Mouse (Mus musculus) erythroid progenitor cell, adult 5-6 weeks (primary cell): ENCODE data around the gene Vmn1r188. TPM values are rescaled to one million over a fixed set of nuclear protein-coding genes. Genes with fewer than 3 reads are reported as not detected.
"Not testable (repeated sequence)": the region's sequence is repeated elsewhere in the genome, so short reads cannot be mapped to it uniquely, and the experiment has no call there.

Experiments
- ATAC-seq: replicated peaks from 2 replicates; pipeline ENCODE4 v1.8.0; 2016; ENCODE audit warnings: moderate number of reproducible peaks, mild to moderate bottlenecking, moderate TSS enrichment, inconsistent platforms; ENCODE audit not compliant: poor library complexity, low FRiP score, severe bottlenecking
- total RNA-seq, 2 experiments: library from RNA; stranded (forward) in 1 of 2; stranded (reverse) in 1 of 2; fragments of 150-400 nt in 1 of 2; fragments of 186-747, 209-891 nt in 1 of 2; gene quantifications; 2 replicates each; pipeline versions ENCODE4 v1.2.3 to v1.2.4; 2015 to 2017; ENCODE audit warnings: low replicate concordance in 2 of 2

Vmn1r188 gene
- total RNA-seq, 2 experiments from 2014 or later = not detected

DNA sequence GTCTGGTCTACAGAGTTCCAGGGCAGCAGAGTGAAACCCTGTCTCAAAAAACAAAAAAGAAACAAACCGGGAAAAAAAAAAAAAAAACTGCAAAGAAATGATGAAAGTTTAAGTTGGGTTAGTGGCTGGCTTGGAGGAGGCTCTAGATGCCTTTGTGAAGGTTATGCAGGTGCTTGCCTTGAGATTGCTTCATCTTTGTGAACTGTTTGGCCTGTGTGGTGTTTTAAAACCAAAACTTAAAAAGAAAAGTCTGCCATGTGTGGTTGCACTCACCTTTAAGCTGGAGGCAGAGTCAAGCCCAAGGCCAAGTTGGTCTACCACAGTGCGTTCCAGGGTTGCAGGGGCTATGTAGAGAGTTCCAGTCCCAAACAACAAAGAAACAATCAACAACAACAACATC, 35.2 kb upstream of the Vmn1r188 start:
- no peak for ATAC-seq

DNA sequence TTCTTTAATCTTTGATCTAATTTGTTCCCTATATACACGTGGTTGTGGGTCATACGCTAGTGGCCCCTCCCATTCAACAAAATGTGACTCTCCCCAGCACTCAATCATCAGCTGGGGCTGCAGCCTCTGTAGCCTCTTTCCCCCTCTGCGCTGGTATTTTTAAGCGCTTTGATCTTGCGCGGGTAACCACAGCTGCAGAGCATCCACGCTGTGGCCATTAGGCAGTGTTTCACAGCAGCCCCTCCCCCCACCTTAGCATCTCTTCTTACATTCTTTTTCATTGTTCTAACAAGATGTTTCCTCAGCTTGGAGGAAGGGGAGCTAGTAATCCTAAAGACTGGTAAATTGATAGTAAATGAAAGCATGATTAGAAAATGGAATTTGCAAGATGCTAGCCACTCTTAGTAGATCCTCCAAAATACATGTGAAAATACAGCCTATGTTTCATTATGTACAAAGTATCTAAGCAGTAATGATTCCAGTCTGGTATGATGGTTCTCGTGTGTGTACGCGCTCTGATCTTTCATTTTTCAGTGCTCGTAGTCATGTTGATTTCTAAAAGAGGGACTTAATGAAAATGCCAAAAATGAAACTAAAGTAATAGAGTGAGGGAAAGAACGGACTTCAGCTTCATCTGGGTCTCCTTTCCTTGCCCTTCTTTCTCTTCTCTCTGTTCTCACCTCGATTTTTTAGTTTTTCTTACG, 34.4 kb upstream of the Vmn1r188 start:
- ATAC-seq = no peak

DNA sequence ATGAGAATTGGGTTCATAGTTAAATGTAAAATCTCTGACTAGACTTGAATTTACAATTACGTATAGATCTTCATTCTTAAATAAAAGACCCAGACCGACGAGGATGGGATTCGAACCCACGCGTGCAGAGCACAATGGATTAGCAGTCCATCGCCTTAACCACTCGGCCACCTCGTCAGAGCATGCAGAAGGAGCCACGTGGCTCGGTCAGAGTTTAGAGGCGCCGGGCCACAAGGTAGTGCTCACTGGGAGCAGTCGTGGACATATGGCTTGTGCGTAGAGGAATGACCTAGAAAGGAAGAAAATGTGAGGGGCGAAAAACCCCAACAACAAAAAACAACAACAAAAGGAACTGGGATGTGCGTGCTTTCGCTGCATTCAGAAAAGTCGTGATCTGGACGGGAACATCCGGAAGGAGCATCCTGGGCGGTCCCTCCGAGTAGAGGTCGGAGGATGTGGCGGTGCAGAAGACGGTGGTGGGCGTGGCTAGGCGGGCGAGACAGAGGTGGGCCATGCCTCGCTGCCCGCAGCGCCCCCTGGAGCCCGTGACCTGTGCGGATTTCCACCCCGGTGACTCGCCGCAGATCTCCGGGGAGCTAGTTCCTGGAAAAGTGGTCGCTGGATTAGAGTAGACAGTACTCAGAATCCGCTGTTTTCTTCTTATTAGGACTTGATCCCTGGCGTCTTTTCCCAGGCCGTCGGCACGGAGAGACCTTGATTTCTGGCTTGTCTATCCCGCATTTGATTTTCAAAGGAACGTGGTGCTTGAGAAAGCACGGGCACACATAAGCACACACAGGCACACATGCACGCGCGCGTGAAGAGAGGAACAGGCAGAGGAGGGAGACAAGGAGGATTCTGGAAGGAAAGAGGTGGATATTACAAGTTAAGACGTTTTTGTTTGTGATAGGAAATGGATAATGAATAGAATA, 33.4 kb upstream of the Vmn1r188 start:
- peak; percentile 97 for ATAC-seq

DNA sequence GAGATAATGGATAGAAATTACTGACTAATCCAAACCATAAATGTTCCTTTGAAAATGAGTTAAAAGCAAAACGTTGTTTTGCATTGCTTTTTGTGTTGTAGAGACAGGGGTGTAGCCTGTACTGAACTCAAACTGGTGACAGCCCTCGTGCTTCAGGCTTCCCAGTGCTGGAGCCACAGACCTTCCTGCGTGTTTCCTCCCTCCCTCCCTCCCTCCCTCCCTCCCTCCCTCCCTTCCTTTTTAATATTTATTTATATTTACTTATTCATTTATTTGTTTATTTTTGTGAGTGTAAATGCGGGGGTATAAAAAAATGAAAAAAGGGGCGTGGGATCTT, 32.7 kb upstream of the Vmn1r188 start:
- no peak for ATAC-seq

- ATAC-seq = no peak
These were observed 30.5 kb upstream of the Vmn1r188 start for GRCm38 (mm10) chr13:22053754-22054153.

GRCm38 (mm10) chr13:22061422-22061821, 22.8 kb upstream of the Vmn1r188 start:
- ATAC-seq = no peak

GRCm38 (mm10) chr13:22063468-22063867, 20.8 kb upstream of the Vmn1r188 start:
- ATAC-seq = no peak

- not testable (repeated sequence) for ATAC-seq
These were observed 21.5 kb downstream of the Vmn1r188 start, which contains the start of gene Vmn1r189 for GRCm38 (mm10) chr13:22105724-22106123. Gene Vmn1r189 (minus strand): TSS chr13:22105824.

DNA sequence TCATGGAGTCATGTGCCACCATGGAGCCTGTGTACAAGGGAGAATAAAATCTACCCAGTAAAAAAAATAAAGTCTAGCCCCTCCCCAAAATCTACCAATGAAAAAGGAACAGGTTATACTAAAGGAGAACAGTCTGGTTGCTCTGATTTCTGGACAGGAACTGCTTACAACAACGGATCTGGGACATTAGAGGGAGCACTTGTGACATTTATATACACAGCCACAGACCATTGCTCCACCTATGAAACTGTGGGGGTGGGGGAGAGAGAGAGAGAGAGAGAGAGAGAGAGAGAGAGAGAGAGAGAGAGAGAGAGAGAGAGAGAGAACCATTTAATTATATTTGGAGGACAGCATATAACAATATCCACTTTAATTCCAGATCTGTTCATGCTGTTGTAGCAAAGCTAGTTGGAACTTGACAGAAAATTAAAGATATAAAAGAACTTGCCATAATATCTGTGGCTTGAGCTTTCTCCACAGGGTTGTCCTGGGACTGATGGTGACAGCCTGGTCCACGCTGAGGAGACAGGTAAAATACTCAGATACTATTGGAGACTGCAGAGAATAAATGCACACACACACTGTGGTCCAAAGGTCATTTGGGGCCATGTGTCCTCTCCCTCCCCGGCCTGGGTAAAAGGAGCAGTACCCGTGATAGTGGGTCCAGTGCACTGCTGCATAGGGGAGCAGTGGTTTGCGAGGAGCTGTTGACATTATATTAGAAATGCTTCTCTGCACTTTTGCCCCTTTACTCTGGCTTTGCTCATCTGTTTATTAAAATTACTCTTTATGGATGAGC, 52.5 kb downstream of the Vmn1r188 start:
- ATAC-seq = not testable (repeated sequence)

Other genes starting within 250 kb of the Vmn1r188 start
- not detected in 2 replicates for gene Zfp184, start 139.3 kb upstream of the Vmn1r188 start, total RNA-seq (2015; ENCODE audit: low replicate concordance)
- gene Zfp184, start 139.3 kb upstream of the Vmn1r188 start, total RNA-seq (2017; ENCODE audit: low replicate concordance) = 1.3 TPM in 1 of 2 replicates, not detected in the other
- gene Pom121l2, start 103.2 kb upstream of the Vmn1r188 start, total RNA-seq (2015; ENCODE audit: low replicate concordance) = not detected in 2 replicates
- not detected in 2 replicates for gene Pom121l2, start 103.2 kb upstream of the Vmn1r188 start, total RNA-seq (2017; ENCODE audit: low replicate concordance)
- 4.0 TPM in 1 of 2 replicates, not detected in the other for gene Prss16, start 74.7 kb upstream of the Vmn1r188 start, total RNA-seq (2015; ENCODE audit: low replicate concordance)
- gene Prss16, start 74.7 kb upstream of the Vmn1r188 start, total RNA-seq (2017; ENCODE audit: low replicate concordance) = not detected in 2 replicates
- gene Hist1h2ah, start 48.9 kb upstream of the Vmn1r188 start, total RNA-seq (2015; ENCODE audit: low replicate concordance) = 4.6 TPM in 1 of 2 replicates, not detected in the other
- gene Hist1h2ah, start 48.9 kb upstream of the Vmn1r188 start, total RNA-seq (2017; ENCODE audit: low replicate concordance) = 2,615 and 4,600 TPM in 2 replicates
- gene Hist1h2bk, start 48.6 kb upstream of the Vmn1r188 start, total RNA-seq (2015; ENCODE audit: low replicate concordance) = 206 and 707 TPM in 2 replicates
- 2,593 and 2,906 TPM in 2 replicates for gene Hist1h2bk, start 48.6 kb upstream of the Vmn1r188 start, total RNA-seq (2017; ENCODE audit: low replicate concordance)
- 116 and 173 TPM in 2 replicates for gene Hist1h4i, start 43.1 kb upstream of the Vmn1r188 start, total RNA-seq (2015; ENCODE audit: low replicate concordance)
- 364 and 489 TPM in 2 replicates for gene Hist1h4i, start 43.1 kb upstream of the Vmn1r188 start, total RNA-seq (2017; ENCODE audit: low replicate concordance)
- gene Hist1h2ag, start 41.5 kb upstream of the Vmn1r188 start, total RNA-seq (2015; ENCODE audit: low replicate concordance) = 142 and 172 TPM in 2 replicates
- 3,967 and 4,951 TPM in 2 replicates for gene Hist1h2ag, start 41.5 kb upstream of the Vmn1r188 start, total RNA-seq (2017; ENCODE audit: low replicate concordance)
- 153 and 245 TPM in 2 replicates for gene Hist1h2bj, start 41.2 kb upstream of the Vmn1r188 start, total RNA-seq (2015; ENCODE audit: low replicate concordance)
- 1,461 and 1,550 TPM in 2 replicates for gene Hist1h2bj, start 41.2 kb upstream of the Vmn1r188 start, total RNA-seq (2017; ENCODE audit: low replicate concordance)
- gene Vmn1r189, start 21.4 kb downstream of the Vmn1r188 start, total RNA-seq (2015; ENCODE audit: low replicate concordance) = 0.36 TPM in 1 of 2 replicates, not detected in the other
- not detected in 2 replicates for gene Vmn1r189, start 21.4 kb downstream of the Vmn1r188 start, total RNA-seq (2017; ENCODE audit: low replicate concordance)
- not detected in 2 replicates for gene Vmn1r191, start 99.5 kb downstream of the Vmn1r188 start, total RNA-seq (2015; ENCODE audit: low replicate concordance)
- gene Vmn1r191, start 99.5 kb downstream of the Vmn1r188 start, total RNA-seq (2017; ENCODE audit: low replicate concordance) = not detected in 2 replicates
- not detected in 2 replicates for gene Vmn1r192, start 106.7 kb downstream of the Vmn1r188 start, total RNA-seq (2015; ENCODE audit: low replicate concordance)
- gene Vmn1r192, start 106.7 kb downstream of the Vmn1r188 start, total RNA-seq (2017; ENCODE audit: low replicate concordance) = not detected in 2 replicates
- gene Vmn1r193, start 138.7 kb downstream of the Vmn1r188 start, total RNA-seq (2015; ENCODE audit: low replicate concordance) = not detected in 2 replicates
- not detected in 2 replicates for gene Vmn1r193, start 138.7 kb downstream of the Vmn1r188 start, total RNA-seq (2017; ENCODE audit: low replicate concordance)
- not detected in 2 replicates for gene Vmn1r194, start 159.8 kb downstream of the Vmn1r188 start, total RNA-seq (2015; ENCODE audit: low replicate concordance)
- not detected in 2 replicates for gene Vmn1r194, start 159.8 kb downstream of the Vmn1r188 start, total RNA-seq (2017; ENCODE audit: low replicate concordance)
- gene Vmn1r195, start 186.1 kb downstream of the Vmn1r188 start, total RNA-seq (2015; ENCODE audit: low replicate concordance) = not detected in 2 replicates
- not detected in 2 replicates for gene Vmn1r195, start 186.1 kb downstream of the Vmn1r188 start, total RNA-seq (2017; ENCODE audit: low replicate concordance)
- not detected in 2 replicates for gene Vmn1r196, start 205.5 kb downstream of the Vmn1r188 start, total RNA-seq (2015; ENCODE audit: low replicate concordance)
- gene Vmn1r196, start 205.5 kb downstream of the Vmn1r188 start, total RNA-seq (2017; ENCODE audit: low replicate concordance) = not detected in 2 replicates
- not detected in 2 replicates for gene Vmn1r197, start 240.1 kb downstream of the Vmn1r188 start, total RNA-seq (2015; ENCODE audit: low replicate concordance)
- not detected in 2 replicates for gene Vmn1r197, start 240.1 kb downstream of the Vmn1r188 start, total RNA-seq (2017; ENCODE audit: low replicate concordance)